Mouse (Mus musculus): ENCODE measurements around the gene Cog6. TPM values are rescaled to one million over a fixed set of nuclear protein-coding genes. Genes with fewer than 3 reads are reported as not detected.

Gene Cog6
- total RNA-seq, 2 experiments from 2014 or later: 18.5 to 46.9 TPM

DNA sequence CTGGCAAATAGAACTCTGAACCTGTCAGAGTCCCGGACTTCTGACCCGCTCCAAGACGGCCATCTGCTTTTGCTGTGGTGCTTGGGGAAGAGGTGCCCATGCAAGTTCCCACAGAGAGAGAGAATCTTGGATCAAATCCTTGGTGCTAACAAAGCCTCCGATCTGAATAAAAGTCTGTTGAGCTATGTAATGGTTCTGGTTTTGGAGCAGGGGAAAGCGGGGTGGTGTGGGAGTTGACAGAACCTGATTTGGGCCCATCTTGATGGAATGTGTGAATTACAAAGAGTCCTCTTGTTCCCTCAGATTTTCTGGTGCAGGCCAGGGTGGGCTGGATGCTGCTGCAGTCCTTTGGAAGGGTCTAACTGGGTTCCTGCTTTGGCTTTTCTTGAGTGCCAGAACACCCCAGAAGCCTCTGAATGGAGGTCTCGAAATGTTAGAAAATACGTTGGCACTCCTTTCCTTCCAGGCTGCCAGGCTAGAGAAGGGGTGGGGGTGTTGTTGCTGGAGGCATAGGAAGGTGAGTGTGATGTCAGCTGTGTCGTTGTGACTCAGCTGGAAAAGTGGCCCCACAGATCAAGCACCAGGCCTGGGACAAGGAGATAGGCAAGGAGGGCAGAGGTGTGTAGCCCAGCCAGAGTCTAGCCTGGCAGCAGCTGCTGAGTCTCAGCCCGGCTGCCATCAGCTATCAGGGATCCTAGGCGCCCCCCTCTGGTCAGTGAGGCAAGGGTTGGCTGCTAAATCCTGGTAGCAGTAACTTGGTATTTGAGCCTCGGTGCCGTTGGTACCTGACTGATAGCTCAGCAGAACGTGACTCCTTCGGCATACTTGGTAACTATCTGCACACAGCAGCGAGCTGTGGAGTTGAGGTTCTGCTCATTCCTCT lies 42.1 kb downstream of the Cog6 start:
- peak; percentile 97 for ATAC-seq (replicated peaks; ENCODE audit: low FRiP score, low TSS enrichment, poor library complexity, severe bottlenecking)

DNA sequence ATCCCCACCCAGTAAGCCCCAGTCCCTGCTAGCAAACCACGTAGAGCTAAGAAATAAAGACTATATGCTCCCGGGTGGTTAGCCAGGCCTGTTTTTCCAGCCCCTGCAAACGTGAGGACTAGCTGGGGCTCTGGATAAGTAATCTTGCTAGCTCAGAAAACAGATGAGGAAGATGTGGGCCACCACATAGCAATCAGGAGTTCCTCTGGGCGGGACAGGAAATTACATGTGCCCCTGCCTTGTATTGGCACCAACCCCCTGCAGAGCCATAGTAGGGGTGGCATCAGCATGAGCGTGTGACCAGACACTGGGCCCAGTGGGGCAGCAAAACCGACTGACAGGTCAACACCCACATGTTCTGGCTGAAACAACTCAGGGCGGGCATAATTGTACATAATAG lies 44.1 kb downstream of the Cog6 start:
- ATAC-seq (replicated peaks; ENCODE audit: low FRiP score, low TSS enrichment, poor library complexity, severe bottlenecking): peak; percentile 71

DNA sequence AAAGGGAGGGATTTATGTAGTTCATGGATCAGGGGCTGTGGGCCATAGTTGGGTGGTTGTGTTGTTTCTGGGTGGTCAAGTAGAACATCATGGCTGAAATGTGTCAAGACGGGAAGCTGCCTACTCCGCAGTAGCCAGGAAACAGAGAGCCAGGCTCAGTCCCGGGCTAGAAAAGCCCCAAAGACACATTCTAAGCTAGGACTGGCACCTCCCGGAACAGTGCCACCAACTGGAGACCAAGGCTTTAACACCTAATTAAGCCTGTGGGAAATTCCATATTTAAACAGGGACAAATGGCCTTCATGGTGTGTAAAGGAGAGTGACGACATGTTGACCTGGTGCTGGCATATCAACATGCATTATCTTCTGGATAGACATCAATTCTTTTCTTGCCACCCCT lies 50.0 kb downstream of the Cog6 start:
- no peak; the same call in 1 of the 2 replicates for ATAC-seq (replicated peaks; ENCODE audit: low FRiP score, low TSS enrichment, poor library complexity, severe bottlenecking)

DNA sequence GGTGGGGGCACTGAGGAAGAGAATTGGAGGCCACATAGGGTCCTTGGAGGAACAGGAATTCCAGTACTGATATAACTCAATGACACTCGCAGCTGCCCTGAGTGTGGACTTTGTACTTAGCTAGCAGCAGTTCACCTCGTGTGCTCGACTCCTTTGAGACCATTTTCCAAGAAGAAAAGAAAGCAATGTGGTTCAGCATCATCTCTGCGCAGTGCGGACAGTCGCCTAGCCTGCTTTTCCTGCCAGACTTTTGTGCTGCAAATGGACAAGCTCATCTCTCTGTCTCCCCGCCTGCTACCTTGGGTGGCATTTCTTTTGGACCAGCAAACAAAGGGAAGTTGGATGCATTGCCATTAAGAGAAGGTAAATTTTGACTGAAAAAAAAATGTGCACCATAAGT lies 52.8 kb downstream of the Cog6 start:
- ATAC-seq (replicated peaks; ENCODE audit: low FRiP score, low TSS enrichment, poor library complexity, severe bottlenecking): no peak

DNA sequence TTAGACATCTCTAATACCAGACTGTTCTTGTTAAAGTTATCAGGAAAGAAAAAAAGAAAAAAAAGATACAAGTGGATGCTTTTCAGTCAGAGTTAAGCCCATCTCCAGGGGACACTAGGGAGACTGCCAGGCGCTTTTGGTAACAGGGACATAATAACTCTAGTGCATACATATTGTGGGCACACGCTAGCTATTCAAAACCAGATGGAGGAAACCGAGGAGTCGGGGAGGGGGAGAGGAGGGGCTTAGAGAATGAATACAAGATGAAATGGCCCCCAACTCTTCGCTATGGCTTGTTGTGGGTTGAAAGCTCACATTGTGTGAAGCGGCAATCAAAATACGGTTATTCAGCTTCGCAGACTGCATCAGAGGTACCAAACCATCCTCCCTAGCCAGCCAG lies 53.6 kb downstream of the Cog6 start:
- no peak for ATAC-seq (replicated peaks; ENCODE audit: low FRiP score, low TSS enrichment, poor library complexity, severe bottlenecking)

DNA sequence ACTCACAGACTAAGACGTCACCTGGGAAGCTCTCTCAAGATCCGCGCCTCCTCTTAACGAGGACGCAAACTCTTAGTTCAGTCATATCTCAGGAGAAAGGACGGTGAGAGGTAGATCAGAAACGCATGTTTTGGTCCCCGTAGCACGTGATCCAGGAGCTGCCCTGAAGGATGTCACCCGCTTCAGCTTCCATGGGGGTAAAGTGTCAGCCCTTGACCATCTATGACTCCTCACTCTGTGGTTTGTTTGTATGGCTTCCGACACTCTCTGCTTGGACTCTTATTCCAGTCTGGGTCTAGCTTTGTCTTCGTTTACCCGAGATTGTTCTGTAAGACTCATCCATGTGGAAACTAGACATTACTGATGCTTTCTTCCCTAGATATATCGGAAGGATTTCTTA lies 54.6 kb downstream of the Cog6 start:
- no peak for ATAC-seq (replicated peaks; ENCODE audit: low FRiP score, low TSS enrichment, poor library complexity, severe bottlenecking)

DNA sequence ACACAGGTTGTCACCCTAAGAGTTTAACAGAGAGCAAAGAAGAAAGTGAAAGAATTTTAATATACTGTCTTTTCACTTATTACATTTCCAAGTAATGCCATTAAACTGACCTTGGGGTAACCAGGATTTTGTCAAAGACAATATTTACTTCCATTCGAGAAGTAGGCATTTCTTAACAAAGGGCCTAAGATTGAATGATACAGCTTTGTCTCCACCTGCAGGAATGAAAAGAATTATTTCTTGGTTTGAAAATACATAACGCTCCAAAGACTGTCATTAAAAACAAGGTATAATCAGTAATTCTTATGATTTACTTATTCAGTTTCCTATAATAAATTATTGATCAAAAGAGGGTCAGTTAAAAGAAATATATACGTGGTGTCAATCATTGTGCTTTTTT lies 55.4 kb downstream of the Cog6 start:
- no peak for ATAC-seq (replicated peaks; ENCODE audit: low FRiP score, low TSS enrichment, poor library complexity, severe bottlenecking)

DNA sequence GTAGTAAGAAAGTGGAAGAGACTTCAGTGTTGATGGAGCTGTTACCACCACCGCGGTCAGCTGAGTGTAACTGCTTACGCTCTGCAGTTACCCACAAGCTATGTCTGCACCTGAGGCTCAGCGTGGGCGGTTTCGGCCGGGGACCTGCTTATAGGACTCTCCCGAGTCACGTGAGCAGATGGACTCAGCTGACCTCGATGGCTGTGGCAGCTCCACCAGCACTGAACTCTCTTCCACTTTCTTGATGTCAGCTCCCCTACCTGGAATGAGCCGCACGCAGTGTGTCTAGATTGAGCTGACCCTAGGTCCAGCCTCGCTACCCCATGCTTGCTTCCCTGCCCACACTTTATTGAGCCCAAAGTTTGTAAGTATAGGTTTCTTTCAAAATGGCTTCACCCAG lies 56.1 kb downstream of the Cog6 start:
- no peak for ATAC-seq (replicated peaks; ENCODE audit: low FRiP score, low TSS enrichment, poor library complexity, severe bottlenecking)

DNA sequence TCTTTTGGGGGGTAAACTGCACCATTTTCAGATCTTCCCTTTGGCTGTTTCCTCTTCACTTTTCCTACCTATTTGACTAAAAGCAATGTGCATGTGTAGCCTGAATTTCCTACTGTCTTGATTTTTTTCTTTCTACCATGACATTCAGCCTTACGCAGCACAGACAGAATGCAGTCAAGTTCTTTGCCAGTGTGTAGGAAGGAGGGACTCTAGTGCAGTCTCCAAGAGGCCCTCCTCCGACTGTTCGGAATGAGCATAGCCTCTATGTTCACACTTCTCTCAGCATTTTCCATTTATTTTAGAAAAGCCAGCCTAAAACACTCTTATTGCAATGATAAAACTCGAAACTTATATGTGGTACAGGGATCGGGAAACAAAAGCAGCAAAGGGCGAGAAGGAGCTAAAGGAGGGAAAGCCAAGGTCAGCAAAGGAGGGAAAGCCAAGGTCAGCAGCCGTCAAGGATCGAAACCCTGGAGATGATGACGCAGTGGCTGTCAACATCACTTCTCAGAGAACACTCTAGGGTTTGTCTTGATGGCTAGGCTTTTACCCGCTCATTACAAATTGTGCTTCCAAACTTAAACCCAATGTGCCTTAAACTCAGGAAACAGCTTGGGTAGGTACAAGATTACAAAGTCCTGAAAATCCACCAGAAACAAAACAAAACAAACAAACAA lies 58.5 kb downstream of the Cog6 start:
- ATAC-seq (replicated peaks; ENCODE audit: low FRiP score, low TSS enrichment, poor library complexity, severe bottlenecking): no peak

DNA sequence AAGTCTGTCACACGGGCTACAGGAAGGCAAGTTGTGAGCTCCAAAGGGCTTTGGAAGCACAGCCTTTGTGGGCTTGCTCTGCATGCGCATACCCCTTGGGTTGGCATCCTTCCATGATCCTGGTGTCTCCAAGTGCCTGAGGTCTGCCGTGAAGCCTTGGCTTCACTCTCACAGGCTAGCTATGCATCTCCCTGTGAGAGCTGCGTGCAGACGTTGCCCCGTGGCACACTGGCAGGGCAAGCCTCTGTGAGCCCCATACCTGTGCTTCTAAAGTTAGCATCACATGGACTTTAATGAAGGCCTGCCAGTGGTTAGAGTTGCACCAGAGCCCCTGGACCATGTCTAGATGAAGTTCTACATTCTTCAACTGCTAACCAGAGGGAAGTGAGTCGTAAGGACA lies 59.2 kb downstream of the Cog6 start:
- no peak for ATAC-seq (replicated peaks; ENCODE audit: low FRiP score, low TSS enrichment, poor library complexity, severe bottlenecking)

DNA sequence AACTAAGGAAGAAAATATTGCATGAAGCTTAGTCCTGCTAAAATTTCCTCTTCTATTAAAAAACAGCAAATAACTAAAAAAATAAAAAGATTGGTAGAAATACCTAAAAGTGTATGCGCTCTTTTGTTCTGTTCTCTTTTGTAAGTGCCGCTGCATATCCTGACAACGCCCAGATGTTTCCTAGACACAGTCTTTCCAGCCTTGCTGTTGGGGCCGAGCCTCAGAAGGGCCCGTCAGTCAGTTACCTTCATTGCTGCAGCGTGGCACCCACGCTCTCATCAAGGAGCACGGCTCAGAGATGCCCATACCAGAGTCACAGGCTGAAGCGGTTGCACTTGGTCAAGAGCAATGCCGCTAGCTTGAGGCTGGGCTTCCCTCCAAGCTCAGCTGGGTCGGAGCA lies 60.8 kb downstream of the Cog6 start:
- ATAC-seq (replicated peaks; ENCODE audit: low FRiP score, low TSS enrichment, poor library complexity, severe bottlenecking): no peak

DNA sequence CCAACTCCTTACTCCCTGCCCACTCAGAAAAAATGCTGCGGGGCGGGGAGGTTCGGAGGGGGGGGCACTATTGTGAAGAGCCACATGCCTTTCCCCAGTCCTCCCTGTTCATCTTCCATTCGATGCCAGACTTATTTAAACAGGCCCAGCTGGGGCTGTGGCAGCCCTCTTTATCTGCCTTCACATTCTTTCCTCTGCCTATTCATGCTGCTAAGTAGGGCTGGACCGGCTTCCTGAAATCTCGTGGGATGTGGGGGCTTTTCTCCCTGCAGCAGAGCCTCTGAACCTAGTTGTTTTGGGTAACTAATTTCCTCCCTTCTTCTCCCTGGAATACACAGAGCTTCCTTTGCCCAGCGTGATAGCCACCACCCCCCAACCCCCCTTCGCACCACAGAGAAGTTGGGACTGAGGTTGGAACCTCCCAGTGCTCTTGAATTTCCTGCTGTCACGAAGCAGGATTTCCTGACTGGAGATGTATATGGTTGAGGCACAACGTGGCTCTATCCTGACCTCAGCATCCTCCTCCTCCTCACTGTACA lies 61.5 kb downstream of the Cog6 start:
- peak; percentile 57 for ATAC-seq (replicated peaks; ENCODE audit: low FRiP score, low TSS enrichment, poor library complexity, severe bottlenecking)

DNA sequence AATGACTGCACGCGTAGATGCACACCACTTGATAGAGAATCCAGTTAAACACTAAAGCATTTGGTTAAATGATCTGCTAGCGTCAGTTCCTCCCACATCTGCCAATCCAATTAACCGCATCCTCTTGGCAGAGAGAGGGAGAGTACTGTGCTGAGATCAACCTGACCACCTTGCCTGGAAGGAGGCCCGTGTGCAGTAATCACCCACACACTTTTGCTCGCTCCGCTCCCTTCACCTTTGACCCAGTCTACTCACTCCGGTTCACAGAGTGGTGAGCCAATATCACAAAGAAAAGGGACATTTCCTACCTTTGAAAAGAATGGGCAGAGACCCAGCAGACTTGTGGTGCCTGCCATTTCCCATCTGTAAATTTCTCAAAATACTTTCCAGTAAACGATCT lies 62.4 kb downstream of the Cog6 start:
- ATAC-seq (replicated peaks; ENCODE audit: low FRiP score, low TSS enrichment, poor library complexity, severe bottlenecking): peak; percentile 95

DNA sequence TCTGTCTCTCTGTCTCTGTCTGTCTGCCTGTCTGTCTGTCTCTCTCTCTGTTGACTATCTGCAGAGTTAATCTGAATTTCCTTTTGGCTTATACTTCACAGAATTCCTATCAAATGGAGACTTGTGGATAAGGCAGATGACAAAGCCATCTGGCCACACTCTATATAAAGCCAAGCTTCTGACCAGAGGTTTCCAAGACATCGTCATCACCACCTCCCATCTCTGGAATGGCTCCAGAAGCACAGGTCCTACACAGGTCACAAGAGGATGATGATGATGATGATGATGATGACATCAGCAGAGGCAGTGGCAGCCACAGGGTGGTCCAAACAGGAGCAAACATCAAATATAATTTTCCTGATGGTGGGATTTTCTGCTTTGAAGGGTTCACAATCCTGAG lies 63.2 kb downstream of the Cog6 start:
- ATAC-seq (replicated peaks; ENCODE audit: low FRiP score, low TSS enrichment, poor library complexity, severe bottlenecking): no peak

DNA sequence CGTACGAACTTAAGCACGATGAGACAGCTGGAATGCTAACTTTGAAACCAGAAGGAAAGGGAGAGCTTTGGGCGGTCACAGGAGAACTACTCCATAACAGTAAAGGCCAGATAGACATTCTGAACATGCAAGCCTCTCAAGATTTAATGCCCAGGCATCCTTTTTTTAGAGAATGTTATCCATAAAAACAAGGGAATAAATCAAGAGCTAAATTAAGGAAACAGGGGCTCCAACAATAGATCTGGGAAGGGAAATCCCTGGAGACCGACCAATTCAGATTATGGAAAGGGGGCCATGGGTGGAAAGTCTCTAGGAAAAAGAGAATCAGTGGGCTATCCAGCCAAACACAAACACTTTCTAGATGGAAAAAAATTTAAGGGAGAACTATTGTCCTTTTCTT lies 68.2 kb downstream of the Cog6 start:
- ATAC-seq (replicated peaks; ENCODE audit: low FRiP score, low TSS enrichment, poor library complexity, severe bottlenecking): no peak

DNA sequence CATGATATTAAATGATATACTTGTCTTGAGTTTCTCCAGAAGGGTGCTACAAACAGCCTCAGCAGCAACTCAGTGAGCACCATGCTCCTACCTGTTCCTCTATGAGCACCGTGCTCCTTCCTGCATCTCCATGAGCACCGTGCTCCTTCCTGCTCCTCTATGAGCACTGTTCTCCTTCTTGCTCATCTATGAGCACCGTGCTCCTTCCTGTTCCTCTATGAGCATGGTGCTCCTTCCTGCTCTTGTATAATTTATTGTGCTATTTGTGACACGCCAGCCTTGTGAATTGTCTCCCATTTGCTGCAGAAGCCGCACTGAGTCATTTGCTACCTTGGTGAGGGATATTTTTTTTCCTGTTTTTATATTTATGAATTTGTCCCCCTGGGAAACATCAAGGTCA lies 69.6 kb downstream of the Cog6 start:
- no peak for ATAC-seq (replicated peaks; ENCODE audit: low FRiP score, low TSS enrichment, poor library complexity, severe bottlenecking)

DNA sequence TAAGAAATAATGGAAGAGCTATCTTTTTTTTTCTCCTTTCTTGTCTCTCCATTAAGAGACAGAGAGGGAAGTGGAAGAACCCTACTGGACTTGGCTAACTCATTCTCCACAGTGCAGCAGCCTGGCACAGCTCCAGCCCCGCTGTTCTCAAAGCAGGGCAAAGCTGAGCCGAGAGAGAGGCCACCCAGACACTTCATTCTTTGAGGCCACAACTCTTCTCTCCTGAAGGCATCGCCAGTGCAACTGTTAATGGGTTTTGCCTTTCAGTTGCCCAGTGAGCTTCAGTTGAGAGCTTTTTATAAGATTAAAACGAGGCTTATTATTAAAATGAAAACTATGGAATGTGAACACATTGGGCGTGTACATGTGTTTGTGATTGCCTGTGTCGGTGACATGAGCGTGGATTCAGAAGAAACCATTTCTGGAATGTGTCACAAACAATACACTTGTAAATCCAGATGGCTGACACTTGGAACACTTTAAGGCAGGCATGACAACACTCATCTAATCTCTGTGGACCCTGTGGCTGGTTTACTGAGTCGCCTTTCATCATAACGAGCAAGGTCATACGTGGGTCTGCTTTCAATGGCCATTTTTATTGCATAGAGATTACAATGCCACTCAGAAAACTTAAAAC lies 76.1 kb downstream of the Cog6 start:
- ATAC-seq (replicated peaks; ENCODE audit: low FRiP score, low TSS enrichment, poor library complexity, severe bottlenecking): no peak

DNA sequence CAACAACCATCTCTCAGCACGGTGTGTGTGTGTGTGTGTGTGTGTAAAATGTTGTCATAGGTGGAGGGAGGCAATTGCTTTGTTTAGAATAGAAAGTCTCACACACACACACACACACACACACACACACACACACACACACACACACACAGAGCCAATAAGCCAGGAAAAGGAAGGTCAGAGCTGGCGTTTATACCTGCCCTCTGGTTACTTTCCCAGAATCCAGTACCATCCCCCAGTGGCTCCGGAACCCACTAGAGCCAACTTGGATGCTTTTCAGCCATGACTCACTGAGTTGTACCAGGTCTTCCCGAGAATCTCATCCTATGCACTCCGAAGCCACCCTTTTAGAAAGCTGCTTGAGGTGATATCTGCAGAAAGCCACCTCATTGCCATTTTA lies 78.6 kb downstream of the Cog6 start:
- no peak for ATAC-seq (replicated peaks; ENCODE audit: low FRiP score, low TSS enrichment, poor library complexity, severe bottlenecking)

DNA sequence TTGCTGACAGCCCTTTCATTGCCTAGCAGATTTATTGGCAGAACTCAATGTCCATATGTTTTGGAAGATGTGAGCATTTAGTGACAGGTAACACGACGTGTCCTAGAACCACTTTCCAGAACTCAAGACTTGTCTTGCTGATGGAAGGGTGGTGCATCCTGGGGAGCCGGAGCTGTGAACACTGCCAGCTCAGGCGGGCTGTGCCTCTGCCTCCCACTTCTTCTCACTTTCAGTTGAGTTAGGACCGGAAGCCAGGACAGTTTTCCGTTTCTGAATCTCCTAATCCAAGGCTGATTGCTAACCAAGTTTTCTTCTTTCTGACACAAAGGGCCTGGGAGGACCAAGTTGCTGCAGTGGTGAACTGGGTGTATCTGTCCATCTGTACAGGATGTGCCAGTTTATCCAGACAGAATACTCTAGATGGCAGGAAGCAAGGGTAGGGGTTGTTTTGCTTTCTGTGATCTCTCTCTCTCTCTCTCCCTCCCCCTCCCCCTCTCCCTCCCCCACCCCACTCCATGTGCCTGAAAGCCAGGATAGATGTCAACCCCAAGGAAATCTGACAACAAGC lies 79.2 kb downstream of the Cog6 start:
- no peak for ATAC-seq (replicated peaks; ENCODE audit: low FRiP score, low TSS enrichment, poor library complexity, severe bottlenecking)

DNA sequence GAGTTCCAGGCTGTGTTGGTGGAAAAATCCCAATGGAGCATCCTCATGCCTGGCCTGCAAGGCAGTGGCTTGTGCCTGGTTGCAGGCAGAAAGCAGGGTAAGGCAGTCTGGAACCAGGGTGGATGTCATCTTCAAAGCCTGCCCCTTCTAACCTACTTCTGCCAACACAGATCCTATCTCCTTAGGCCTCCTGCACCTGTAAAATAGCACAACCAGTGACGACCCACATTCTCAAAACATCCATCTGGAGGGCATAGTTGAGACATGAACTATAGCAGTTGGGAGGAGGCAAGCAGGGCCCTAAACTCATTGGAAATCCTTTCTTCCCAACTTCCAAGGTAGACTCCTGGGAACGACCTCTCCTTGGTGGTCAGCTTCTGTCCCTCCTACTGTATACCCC lies 85.1 kb downstream of the Cog6 start:
- no peak for ATAC-seq (replicated peaks; ENCODE audit: low FRiP score, low TSS enrichment, poor library complexity, severe bottlenecking)
